Mouse (Mus musculus) c-Kit-positive CD71-positive TER-119-positive erythroid progenitor cells, embryonic 14.5 days (primary cell): Measurements from ENCODE around the gene Tlr5.

Experiments used
- DNase-seq: peaks from one replicate; pipeline ENCODE4 v3.0.0-alpha.2; 2013; ENCODE audit warnings: low spot score

Gene Tlr5

GRCm38 (mm10) chr1:182954287-182955046 lies at the start of gene Tlr5:
Gene Tlr5, plus strand, starts transcription at chr1:182954788.
- no peak for DNase-seq

- no peak for DNase-seq
Observed at GRCm38 (mm10) chr1:182905669-182906068, 48.9 kb upstream of the Tlr5 start.

GRCm38 (mm10) chr1:182908050-182909036 lies 46.2 kb upstream of the Tlr5 start:
- DNase-seq: no peak

- DNase-seq: no peak
Observed at GRCm38 (mm10) chr1:182909066-182909465, 45.5 kb upstream of the Tlr5 start.

- no peak for DNase-seq
Observed at GRCm38 (mm10) chr1:182909596-182909995, 45.0 kb upstream of the Tlr5 start.

GRCm38 (mm10) chr1:182912591-182912990 lies 42.0 kb upstream of the Tlr5 start:
- no peak for DNase-seq

GRCm38 (mm10) chr1:182914121-182914908 lies 40.3 kb upstream of the Tlr5 start:
- no peak for DNase-seq

GRCm38 (mm10) chr1:182916166-182916565 lies 38.4 kb upstream of the Tlr5 start:
- no peak for DNase-seq

GRCm38 (mm10) chr1:182918718-182919346 lies 35.8 kb upstream of the Tlr5 start:
- no peak for DNase-seq

GRCm38 (mm10) chr1:182922824-182923223 lies 31.8 kb upstream of the Tlr5 start:
- no peak for DNase-seq

GRCm38 (mm10) chr1:182926465-182926864 lies 28.1 kb upstream of the Tlr5 start:
- DNase-seq: no peak

GRCm38 (mm10) chr1:182927878-182928851 lies 26.4 kb upstream of the Tlr5 start:
- no peak for DNase-seq

- no peak for DNase-seq
Observed at GRCm38 (mm10) chr1:182935469-182935868, 19.1 kb upstream of the Tlr5 start.

- no peak for DNase-seq
Observed at GRCm38 (mm10) chr1:182937486-182938120, 17.0 kb upstream of the Tlr5 start.

- no peak for DNase-seq
Observed at GRCm38 (mm10) chr1:182941921-182942320, 12.7 kb upstream of the Tlr5 start.

- DNase-seq: no peak
Observed at GRCm38 (mm10) chr1:182943911-182944310, 10.7 kb upstream of the Tlr5 start.

- no peak for DNase-seq
Observed at GRCm38 (mm10) chr1:182944638-182945037, 9.9 kb upstream of the Tlr5 start.

- no peak for DNase-seq
Observed at GRCm38 (mm10) chr1:182945561-182945960, 9.0 kb upstream of the Tlr5 start.

- no peak for DNase-seq
Observed at GRCm38 (mm10) chr1:182951298-182951697, 3.3 kb upstream of the Tlr5 start.

- DNase-seq: no peak
Observed at GRCm38 (mm10) chr1:182953165-182953564, 1.4 kb upstream of the Tlr5 start.
